Mouse (Mus musculus) embryonic facial prominence, embryonic 13.5 days (tissue): ENCODE measurements at regions not wholly inside any gene's neighbourhood (a gene's known extent, or its start where the extent isn't known, plus 50 kb on each side); places are given as distances from the start of the nearest gene placed in this dataset.
A peak's percentile ranks its signal among the peaks of the same experiment; 100 is the strongest.

ENCODE experiments used
- ATAC-seq: fragments of 200-750 bp; cut with Nextera tagmentation; 2 replicates; pipeline ENCODE4 v1.8.0; 2017; ENCODE audit warnings: low read depth; ENCODE audit not compliant: insufficient number of reproducible peaks, insufficient read depth, low FRiP score, low TSS enrichment
- H3K27ac ChIP-seq: fragments of 300-500 bp; sonication (generic); 2 replicates; pipeline ENCODE4 v1.5.1; 2015; ENCODE audit warnings: moderate library complexity, mild to moderate bottlenecking, inconsistent platforms
- H3K27me3 ChIP-seq: fragments of 300-500 bp; sonication (generic); 2 replicates; pipeline ENCODE4 v1.6.1; 2015; ENCODE audit warnings: mild to moderate bottlenecking, inconsistent platforms
- H3K36me3 ChIP-seq: fragments of 300-500 bp; sonication (generic); 2 replicates; pipeline ENCODE4 v1.6.1; 2015; ENCODE audit warnings: mild to moderate bottlenecking, inconsistent platforms
- H3K4me1 ChIP-seq: fragments of 300-500 bp; sonication (generic); 2 replicates; pipeline ENCODE4 v1.6.1; 2015; ENCODE audit warnings: inconsistent platforms
- H3K4me2 ChIP-seq: fragments of 300-500 bp; sonication (generic); 2 replicates; pipeline ENCODE4 v1.6.1; 2015; ENCODE audit warnings: moderate library complexity, mild to moderate bottlenecking, inconsistent platforms
- H3K4me3 ChIP-seq: fragments of 300-500 bp; sonication (generic); 2 replicates; pipeline ENCODE4 v1.5.1; 2015; ENCODE audit warnings: mild to moderate bottlenecking, inconsistent platforms
- H3K9ac ChIP-seq: fragments of 300-500 bp; sonication (generic); 2 replicates; pipeline ENCODE4 v1.6.1; 2015; ENCODE audit warnings: mild to moderate bottlenecking, inconsistent platforms
- H3K9me3 ChIP-seq: fragments of 300-500 bp; sonication (generic); 2 replicates; pipeline ENCODE4 v1.6.1; 2016; ENCODE audit warnings: inconsistent platforms
- WGBS: fragments of 180-500 bp; shearing (Covaris S2); methylation state at CpG from one replicate; pipeline ENCODE4 v1.1.7; 2015; ENCODE audit warnings: mixed read lengths; 5-methylcytosine and 5-hydroxymethylcytosine counted together

GRCm38 (mm10) chr7:123589099-123589498, 88.8 kb upstream of the Zkscan2 start:
- Histone ChIP-seq H3K27ac (no peak overlapping the region), H3K9me3 (no peaks in the 10 kb centered on the region), H3K4me2 (no peak overlapping the region), H3K27me3 (no peaks in the 10 kb centered on the region), H3K9ac (no peak overlapping the region), H3K4me3 (no peak overlapping the region), H3K36me3 (no peaks in the 10 kb centered on the region), H3K4me1 (no peaks in the 10 kb centered on the region)
- no peak for ATAC-seq
- WGBS: 73% methylated on average over 3 of the region's 3 CpGs

- H3K9ac ChIP-seq: no peak overlapping the region
- peaks cover 13% of the 10 kb centered on the region for H3K4me1 ChIP-seq
- no peak overlapping the region for H3K27ac ChIP-seq
- H3K36me3 ChIP-seq: no peaks in the 10 kb centered on the region
- ATAC-seq: no peak
- H3K9me3 ChIP-seq: no peaks in the 10 kb centered on the region
- H3K27me3 ChIP-seq: no peaks in the 10 kb centered on the region
- no peak overlapping the region for H3K4me3 ChIP-seq
- H3K4me2 ChIP-seq: no peak overlapping the region
- 51% methylated on average over 3 of the region's 3 CpGs for whole genome bisulfite sequencing
Measured at GRCm38 (mm10) chr7:123573721-123574120, 73.5 kb upstream of the Zkscan2 start.

GRCm38 (mm10) chr7:123572376-123572990, 72.2 kb upstream of the Zkscan2 start:
- H3K4me3 ChIP-seq: no peak overlapping the region
- no peak for ATAC-seq
- peaks cover 13% of the 10 kb centered on the region for H3K4me1 ChIP-seq
- H3K36me3 ChIP-seq: no peaks in the 10 kb centered on the region
- 5% methylated on average over 4 of the region's 4 CpGs for WGBS
- H3K27me3 ChIP-seq: no peaks in the 10 kb centered on the region
- H3K9ac ChIP-seq: no peak overlapping the region
- no peak overlapping the region for H3K27ac ChIP-seq
- no peaks in the 10 kb centered on the region for H3K9me3 ChIP-seq
- H3K4me2 ChIP-seq: peak overlapping the region; percentile 21; the same call in 1 of the 2 replicates

GRCm38 (mm10) chr7:123566264-123566663, 66.0 kb upstream of the Zkscan2 start:
- no peak overlapping the region for H3K4me3 ChIP-seq
- H3K9me3 ChIP-seq: no peaks in the 10 kb centered on the region
- no peak overlapping the region for H3K9ac ChIP-seq
- WGBS: 50% methylated on average over 1 of the region's 1 CpGs
- no peak for ATAC-seq
- no peaks in the 10 kb centered on the region for H3K36me3 ChIP-seq
- no peak overlapping the region for H3K4me2 ChIP-seq
- H3K4me1 ChIP-seq: peaks cover 1% of the 10 kb centered on the region; the same call in 1 of the 2 replicates
- H3K27me3 ChIP-seq: no peaks in the 10 kb centered on the region
- no peak overlapping the region for H3K27ac ChIP-seq

- Histone ChIP-seq H3K4me2 (no peak overlapping the region), H3K4me1 (no peaks in the 10 kb centered on the region), H3K36me3 (no peaks in the 10 kb centered on the region), H3K4me3 (no peak overlapping the region), H3K9ac (no peak overlapping the region), H3K27ac (no peak overlapping the region), H3K27me3 (no peaks in the 10 kb centered on the region), H3K9me3 (no peaks in the 10 kb centered on the region)
- WGBS: 72% methylated on average over 7 of the region's 7 CpGs
- no peak for ATAC-seq
Measured at GRCm38 (mm10) chr7:123559544-123559943, 59.3 kb upstream of the Zkscan2 start.
